Mouse (Mus musculus) brain, embryonic 14.5 days (tissue): ENCODE results near the gene Abhd14a.

Experiments used
- CTCF ChIP-seq: fragments of 200-500 bp; IDR thresholded peaks from 2 replicates; pipeline ENCODE4 v1.5.1; 2012; ENCODE audit warnings: inconsistent platforms, mild to moderate bottlenecking, moderate library complexity, borderline replicate concordance; ENCODE audit not compliant: insufficient read depth, insufficient read length; ENCODE audit errors: extremely low read depth
- POLR2A ChIP-seq: fragments of 200-500 bp; IDR thresholded peaks from 2 replicates; pipeline ENCODE4 v1.6.1; 2012; ENCODE audit warnings: mild to moderate bottlenecking, inconsistent platforms, borderline replicate concordance; ENCODE audit not compliant: poor library complexity, insufficient read depth, insufficient read length, severe bottlenecking; ENCODE audit errors: extremely low read depth

- TF ChIP-seq CTCF (no peak), POLR2A (no peak)
Measured at GRCm38 (mm10) chr9:106436566-106436965, 10.9 kb downstream of the Abhd14a start.
